Mouse (Mus musculus): ENCODE data around the gene Isca2.

DNA sequence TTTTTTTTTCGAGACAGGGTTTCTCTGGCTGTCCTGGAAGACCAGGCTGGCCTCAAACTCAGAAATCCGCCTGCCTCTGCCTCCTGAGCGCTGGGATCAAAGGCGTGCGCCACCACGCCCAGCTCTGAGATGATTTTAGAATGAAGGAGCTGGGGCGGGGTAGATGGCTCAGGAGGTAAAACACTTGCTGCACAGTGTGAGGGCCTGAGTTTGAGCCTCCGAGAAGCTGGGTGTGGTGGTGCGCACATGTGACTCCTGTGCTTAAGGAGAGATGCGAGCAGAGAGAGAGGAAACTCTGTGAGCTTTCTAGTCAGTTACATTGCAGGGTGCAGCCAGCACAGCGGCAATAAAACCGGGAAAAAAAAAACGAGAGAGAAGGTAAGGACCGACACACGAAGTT is 7.5 kb upstream of the Isca2 start:
- TF ChIP-seq CTCF (IDR thresholded peaks at IDR 0.05; ENCODE audit: low read depth, low read length) (no peak), POLR2A (IDR thresholded peaks at IDR 0.05; ENCODE audit: borderline replicate concordance, low read depth, low read length) (no peak)

Data from bone marrow macrophage, adult 2 months (primary cell).